Mouse (Mus musculus): ENCODE data around the gene Il10rb. TPM values are rescaled to one million over a fixed set of nuclear protein-coding genes. Genes with fewer than 3 reads are reported as not detected.

The Il10rb gene
- total RNA-seq, 2 experiments from 2014 or later: 75.4 to 78.8 TPM

DNA sequence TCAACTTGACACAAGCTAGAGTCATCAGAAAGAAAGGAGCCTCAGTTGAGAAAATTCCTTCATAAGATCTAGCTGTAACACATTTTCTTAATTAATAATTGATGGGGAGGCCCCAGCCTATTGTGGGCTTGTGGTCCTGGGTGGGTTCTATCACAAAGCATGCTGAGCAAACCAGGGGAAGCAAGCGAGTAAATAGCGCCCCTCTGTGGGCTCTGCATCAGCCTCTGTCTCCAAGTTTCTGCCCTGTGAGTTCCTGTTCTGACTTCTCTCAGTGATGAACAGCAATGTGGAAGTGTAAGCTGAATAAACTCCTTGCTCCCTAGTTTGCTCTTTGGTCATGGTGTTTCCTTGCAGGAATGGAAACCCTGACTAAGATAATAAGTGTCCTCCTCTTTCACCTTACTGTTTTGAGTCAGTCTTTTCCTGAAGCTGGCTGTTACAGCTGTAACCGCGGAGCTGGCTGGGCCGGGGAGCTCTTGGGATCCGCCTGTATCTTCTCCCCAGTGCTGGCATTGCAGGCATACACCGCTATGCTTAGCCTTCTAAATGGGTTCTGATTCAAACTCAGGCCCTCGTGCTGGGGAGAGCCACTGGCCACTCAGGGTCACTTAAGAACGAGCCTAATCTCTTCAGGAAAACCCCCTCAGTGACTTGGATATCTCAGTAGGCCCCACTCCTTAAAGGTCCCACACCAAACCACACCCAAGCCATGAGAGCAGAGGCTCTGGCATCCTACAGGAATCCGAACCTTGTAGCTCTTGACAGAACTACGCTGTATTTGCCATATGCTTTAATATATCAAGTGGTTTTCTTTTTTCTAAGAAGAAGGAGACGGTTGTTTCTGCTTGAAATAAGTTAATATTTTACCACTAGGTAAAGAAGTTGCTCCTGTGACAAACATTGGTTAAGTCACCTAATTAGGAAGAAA is 44.4 kb downstream of the Il10rb start:
- no peak for DNase-seq

DNA sequence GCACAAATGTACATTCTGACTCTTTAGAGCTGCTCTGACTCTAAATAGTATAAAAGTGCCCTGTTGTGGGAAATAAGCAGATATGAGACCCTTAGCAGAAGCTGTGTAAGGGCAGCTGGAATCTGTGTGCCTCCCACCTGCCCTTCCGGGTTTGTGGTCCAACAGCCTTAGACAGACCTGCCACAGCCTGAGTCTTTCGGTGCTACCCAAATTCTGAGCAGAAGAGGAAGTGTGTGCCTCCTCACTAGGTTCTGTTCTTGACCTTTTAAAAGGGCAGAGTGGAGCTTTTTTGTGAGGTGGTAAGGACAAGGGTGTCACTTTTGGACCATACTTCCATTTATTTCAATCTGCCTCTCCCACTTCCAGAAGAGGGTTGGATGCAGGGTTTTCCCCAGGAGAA is 46.0 kb downstream of the Il10rb start:
- DNase-seq: no peak

DNA sequence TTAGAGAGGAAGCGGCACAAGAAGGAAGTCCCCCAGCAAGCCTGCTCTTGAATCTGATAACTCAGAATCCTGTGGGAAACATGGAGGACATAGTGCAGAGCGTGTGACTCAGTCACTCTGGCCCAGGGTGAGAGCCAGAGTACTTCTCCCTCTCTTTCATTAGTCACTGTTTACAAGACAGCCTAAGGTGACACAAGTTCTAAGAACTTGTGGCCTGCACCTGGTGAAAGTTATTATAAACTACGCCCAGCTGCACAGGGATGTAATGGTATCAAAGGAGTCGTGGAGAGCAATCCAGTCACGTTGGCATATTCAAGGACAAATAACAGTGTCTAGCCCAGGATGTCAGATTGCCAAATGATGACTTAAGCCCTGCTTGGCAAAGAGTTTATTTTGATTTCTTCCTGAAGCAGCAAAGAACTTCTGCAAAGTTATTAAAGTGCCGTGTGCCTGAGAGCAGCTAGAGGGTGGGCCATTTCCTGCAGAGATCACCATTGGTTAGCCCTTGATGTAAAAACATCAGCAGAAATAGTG is 46.5 kb downstream of the Il10rb start:
- peak; percentile 63 for DNase-seq

DNA sequence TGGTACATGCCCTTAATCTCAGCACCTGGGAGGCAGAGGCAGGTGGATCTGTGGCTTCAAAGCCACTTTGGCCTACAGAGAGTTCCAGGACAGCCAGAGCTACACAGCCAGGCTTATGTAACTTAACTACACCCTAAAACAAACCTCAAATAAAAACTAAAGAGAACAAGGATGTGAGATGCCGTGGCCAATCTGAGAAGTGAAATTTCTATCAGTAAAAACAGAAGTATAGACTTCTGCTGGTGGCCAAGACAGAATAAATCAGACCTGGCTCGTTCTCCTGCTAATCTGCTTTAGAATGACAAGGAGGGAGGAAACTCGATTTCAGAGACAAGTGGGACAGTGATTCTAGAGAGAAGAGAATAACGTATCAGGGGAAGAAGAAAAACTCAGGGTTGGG is 49.9 kb downstream of the Il10rb start:
- DNase-seq: no peak

DNA sequence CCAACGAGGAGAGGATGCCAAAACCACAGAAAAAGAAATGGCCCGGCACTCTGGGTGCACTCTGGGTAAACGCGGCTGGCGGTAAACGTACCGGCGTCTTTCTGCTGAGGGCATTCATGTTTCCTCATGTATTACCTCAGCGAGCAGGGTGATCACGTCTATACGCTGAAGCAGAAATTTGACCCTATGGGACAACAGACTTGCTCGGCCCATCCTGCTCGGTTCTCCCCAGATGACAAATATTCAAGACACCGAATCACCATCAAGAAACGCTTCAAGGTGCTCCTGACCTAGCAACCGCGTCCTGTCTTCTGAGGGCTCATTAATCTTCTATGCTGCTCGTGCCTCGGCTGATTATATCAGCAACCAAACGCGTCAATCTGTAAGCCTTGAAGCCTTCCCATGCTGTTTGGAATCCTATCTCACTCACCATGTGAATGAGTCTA is 52.4 kb downstream of the Il10rb start:
- DNase-seq: no peak

DNA sequence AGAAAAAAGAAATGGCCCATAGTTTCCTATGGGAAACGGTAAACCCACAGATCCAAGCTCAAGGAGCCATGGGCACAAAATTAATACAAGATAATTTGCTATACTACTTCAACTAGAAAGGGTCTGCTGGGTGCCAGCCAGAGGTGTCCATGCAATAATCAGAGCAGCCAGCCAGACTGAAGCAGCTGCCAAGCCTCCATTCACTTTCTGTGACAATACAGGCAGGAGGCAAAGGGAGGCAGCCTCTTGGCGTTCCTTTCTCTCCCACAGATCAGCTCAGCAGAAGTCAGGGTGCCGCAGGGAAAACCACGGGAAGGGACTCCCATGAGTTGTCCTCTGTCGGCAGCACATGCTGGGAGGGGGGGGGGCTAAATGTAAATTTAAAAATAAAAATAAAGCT is 53.0 kb downstream of the Il10rb start:
- DNase-seq: peak; percentile 66

DNA sequence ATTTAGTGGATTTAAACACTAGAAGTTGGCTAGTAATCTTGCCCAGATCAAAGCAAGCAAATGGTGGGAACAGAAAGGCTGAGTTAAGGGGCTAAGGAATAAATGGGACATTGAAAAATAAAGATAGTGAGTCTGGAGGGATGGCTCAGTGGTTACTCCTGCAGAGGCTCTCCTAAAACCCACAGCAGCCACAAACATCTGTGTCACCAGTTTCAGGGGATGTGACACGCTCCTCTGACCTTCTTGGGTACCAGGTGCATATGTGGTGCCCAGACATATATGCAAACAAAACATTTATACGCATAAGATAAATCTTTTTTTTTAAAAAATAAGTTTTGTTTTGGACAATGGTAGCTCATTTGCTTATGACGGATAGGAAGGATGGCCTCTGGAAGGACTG is 53.4 kb downstream of the Il10rb start:
- DNase-seq: no peak

DNA sequence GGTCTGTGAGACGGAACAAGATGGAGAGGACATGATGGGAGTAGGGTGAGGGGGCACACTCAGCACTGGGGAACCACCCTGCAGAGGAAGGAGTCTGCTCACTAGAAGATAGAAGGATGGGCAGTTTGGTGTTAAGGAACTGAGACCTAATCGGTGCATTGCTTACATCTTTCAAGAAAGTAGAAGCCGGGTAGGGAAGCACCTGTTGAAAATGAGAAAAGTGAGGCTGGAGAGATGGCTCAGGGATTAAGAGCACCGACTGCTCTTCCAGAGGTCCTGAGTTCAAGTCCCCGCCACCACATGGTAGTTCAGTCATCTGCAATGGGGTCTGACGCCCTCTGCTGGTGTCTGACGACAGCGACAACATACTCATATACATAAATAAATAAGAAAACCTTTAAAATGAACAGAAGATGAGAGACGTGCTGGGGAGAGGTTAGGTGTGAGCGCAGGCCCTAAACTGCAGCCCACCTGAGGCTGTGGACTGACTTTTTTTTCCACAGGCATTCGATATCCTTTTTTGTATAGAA is 53.9 kb downstream of the Il10rb start:
- no peak for DNase-seq

DNA sequence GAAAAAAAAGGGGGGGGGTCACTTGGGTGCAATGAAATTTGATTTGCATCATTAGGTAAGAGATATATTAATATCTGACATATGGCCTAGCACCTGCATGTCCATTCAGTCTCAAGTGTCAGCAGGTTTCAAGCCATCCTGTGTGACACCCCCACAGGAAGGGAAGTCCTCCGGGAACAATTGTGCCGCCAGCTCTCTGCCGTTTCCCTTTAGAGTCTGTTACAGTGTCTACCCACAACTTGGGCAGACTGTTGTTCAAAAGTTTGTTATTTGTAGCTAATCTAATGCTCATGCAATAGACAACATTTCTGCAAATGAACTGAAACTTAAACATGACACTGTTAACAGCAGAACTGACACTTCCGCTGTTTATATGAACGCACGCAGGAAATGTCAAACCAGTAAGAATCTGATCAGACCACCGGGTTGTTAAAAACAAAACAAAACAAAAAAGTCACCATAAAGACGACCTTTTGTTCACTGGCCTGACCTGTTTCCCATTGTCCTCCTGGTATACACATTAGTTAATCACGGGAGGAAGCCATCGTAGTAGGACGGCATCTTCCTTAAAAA is 55.2 kb downstream of the Il10rb start:
- DNase-seq: no peak

DNA sequence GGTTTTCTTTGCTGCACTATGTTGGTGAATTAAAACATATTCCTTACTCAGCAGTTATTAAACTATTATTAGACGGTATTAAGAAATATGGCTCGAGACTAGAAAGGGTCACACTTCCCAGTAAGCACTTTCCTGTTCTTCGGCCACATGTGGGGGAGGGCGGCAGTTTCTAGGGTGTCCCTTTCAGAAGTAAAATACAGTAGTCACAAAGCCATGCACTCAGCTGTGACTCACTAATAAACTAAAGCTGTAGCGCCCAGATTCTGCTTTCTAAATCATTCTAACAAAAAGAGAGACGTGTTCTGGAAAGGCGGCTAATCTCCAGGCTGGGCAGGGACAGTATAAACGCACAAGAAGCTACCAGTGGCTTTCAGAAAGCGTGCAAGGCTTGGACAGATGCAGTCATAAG is 55.8 kb downstream of the Il10rb start:
- DNase-seq: no peak

DNA sequence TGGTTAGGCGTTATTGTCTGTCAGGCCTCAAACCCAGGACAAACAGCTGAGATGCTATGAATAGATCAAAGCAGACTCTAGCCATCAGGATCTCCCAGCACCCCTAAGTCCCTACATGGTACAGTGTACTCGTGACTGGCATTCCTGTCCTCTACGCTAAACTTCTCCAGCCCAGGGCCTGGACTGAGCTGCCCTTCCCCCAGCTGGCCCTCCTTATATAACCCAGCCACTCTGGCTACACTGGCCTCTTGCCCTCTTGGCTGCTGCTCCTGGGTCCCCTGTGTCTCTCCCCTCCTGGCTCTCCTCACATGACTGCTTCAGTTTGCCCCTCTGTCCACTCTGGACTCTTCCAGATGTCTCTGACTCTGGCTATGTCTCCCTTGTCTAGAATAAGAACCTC is 56.7 kb downstream of the Il10rb start:
- peak; percentile 71 for DNase-seq

DNA sequence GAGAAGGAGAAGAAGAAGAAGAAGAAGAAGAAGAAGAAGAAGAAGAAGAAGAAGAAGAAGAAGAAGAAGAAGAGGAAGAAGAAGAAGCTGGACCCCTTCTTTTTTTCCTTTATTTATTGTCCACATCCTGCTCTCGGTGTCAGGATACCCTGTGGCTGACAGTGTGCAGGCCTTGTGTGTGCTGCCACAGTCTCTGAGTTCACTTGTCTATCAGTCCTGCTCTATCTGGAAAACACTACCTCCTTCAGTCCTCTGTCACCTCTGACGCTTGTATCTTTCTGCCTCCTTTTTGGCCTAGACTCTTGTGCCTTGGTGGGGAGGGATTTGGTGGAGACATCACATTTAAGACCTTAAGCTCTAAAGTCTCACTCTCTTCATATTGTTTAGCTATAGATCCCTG is 57.4 kb downstream of the Il10rb start:
- DNase-seq: no peak

DNA sequence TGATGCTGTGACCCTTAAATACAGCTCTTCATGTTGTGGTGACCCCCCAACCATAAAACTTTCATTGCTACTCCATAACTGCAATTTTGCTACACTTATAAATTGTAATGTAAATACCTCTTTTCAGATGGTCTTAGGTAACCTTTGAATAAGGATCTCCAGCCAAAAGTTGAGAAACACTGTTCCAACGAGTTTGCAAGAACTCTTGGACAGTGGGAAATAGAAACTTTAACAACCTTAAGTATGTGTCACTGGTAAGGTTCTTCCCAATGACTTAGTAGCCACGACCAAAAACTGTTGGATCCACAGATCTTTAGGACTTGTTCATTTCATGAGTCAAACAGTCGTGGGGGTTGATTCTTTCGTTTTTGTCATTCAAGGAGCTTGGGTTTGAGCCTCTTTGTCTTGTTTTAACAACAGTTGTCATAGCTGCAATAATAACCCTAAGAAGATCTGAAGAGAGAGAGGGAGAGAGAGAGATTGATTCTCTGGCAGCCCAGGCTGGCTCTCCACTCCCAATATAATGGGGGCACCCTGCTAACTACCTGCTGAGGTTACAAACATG is 58.0 kb downstream of the Il10rb start:
- no peak for DNase-seq

DNA sequence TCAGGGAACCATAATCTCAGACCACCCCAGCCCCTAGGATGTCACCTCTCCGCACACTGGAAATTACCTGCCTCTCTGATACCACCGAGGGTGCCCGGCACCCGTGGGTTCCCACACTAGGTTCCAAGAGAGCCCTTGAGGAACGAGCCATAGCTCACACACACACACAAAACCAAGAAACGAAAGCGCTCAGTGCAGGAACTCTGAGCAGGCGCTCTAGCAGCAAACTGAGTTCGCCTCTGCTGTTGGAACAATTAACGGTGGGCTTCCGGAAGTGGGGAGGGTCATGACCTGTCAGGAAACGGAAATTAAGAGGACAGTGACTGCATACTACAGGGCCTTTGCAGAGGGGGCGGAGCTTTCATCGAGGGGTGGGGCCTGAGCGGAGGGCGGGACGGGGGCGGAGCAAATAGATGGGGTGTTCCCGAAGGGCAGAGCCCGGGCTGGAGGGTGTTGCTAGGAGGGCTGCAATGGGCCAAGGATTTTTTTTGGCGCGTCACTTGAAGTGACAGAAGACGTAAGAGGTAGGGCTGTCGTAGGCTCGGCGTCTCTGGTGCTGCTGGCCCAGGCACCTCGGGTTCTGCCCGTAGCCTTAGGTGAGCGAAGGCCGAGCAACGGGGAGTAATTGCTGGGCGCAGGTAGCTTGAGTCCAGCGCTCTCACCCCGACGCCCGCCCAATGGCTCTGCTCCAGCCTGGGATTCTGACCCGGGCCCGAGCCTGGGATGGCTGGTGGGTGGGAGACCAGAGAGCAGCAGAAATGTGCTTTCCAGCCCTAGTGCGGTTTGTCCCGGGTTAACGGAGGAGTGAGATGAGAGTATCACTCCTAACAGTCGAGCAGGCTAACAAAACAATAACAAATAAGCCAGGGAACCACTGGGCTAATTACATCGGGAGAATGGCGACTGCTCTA is 58.9 kb downstream of the Il10rb start:
- peak; percentile 95 for DNase-seq

DNA sequence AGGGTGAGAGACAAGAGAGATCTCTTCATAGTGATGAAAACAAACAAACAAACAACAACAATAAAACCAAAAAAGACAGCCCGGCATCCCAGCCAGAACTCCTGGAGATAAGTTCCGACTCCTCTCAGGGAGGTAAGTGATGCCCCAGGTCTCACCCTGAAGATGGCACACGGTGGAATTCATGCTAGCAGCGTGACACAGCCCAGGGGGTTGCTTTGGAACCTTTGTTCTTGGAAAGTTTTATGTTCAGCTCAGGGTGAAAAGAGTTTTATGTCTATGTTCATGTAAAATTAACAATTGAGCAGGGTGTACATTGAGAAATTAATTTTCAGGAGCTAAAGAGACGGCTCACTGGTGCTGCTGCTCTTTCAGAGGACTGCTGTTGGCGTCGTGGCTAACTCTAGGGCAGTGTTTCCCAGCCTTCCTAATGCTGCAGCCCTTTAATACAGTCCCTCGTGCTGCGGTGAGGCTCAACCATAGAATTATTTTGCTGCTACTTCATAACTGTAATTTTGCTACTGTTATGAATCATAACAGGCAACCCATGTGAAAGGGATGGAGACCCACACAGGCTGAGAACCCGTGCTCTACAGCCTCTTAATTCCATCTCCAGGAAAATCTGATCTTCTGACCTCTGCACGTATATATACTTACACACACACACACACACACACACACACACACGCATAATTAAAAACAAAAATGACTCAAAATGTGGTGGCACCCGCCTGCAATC is 59.7 kb downstream of the Il10rb start:
- no peak for DNase-seq

DNA sequence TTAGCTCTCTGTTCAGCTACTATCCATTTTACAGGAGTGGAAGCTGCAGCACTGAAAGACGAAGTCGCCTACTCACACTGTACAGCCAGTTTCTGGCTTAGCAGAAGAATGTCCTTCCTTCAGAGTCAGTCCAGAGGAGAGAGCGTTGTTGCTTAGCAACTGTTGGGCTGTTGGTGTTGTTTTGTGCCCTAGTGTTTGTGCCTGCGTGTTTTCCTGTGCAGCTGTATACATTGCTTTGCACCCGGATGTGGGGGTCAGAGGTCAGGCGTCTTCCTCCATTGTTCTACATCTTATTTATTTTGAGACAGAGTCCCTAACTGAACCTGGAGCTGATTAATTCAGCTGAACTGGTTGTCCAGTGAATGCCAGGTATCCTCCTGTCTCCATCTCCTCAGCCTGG is 60.6 kb downstream of the Il10rb start:
- peak; percentile 42 for DNase-seq

DNA sequence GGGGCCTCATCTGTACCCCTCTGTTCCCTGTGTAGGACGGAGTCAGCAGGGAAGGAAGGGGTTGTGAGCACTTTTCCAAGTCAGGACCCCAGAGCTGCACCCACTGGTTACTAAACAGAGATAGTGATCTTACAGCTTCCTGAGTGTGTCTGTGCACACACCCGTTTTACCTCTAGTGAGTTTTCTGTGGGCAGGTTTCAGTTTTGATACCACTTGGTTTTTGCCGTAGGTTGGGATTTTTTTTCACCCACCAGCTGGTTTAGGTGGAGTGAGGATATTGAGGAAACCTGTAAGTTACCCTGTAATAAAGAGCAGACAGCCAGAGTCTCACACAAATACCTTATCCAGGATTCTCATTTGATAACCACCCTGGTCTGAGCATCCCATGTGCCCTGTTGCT is 64.5 kb downstream of the Il10rb start:
- no peak for DNase-seq

DNA sequence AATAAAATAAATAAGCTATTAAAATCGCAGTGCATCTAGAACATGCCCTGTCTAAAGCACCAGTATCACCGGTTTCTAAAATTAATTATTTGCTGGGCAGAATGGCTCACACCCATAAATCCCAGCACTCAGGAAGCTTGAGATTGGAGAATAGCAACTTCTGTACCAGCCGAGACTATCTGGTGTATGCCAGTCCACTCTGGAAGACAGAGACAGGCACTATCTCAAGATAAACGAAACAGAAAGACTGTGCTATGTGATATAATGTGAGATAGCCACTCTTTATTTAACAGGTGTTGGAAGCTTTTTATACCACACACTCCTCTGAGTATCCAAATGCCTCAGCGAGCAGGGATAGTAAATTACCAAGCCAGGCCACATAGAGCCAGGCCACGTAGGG is 65.5 kb downstream of the Il10rb start:
- DNase-seq: no peak

Measured in adrenal gland, postnatal 10 days (tissue).